Mouse (Mus musculus) heart, adult 11 months (tissue): ENCODE measurements around the gene Naa15.

Source experiments
- DNase-seq: peaks from one replicate; pipeline ENCODE4 v3.0.0; 2022

Gene Naa15

GRCm38 (mm10) chr3:51517467-51517866, 102.5 kb downstream of the Naa15 start:
- no peak for DNase-seq

- no peak for DNase-seq
Observed at GRCm38 (mm10) chr3:51517878-51518762, 103.2 kb downstream of the Naa15 start.

- DNase-seq = no peak
Observed at GRCm38 (mm10) chr3:51518763-51519121, 103.8 kb downstream of the Naa15 start.

- DNase-seq = no peak
Observed at GRCm38 (mm10) chr3:51521262-51521661, 106.3 kb downstream of the Naa15 start.

- DNase-seq = no peak
Observed at GRCm38 (mm10) chr3:51525186-51525785, 110.3 kb downstream of the Naa15 start.
